Mouse (Mus musculus) CD8-positive naive resting alpha-beta T cell, adult 2 months (primary cell): ENCODE measurements around the gene Tsks.
A peak's percentile ranks its signal among the peaks of the same experiment; 100 is the strongest.

Source experiments
- DNase-seq, 2 experiments: peaks; one replicate each; pipeline ENCODE4 v3.0.0; 2022; ENCODE audit warnings: low read depth in 2 of 2, low spot score in 2 of 2

Gene Tsks

DNA sequence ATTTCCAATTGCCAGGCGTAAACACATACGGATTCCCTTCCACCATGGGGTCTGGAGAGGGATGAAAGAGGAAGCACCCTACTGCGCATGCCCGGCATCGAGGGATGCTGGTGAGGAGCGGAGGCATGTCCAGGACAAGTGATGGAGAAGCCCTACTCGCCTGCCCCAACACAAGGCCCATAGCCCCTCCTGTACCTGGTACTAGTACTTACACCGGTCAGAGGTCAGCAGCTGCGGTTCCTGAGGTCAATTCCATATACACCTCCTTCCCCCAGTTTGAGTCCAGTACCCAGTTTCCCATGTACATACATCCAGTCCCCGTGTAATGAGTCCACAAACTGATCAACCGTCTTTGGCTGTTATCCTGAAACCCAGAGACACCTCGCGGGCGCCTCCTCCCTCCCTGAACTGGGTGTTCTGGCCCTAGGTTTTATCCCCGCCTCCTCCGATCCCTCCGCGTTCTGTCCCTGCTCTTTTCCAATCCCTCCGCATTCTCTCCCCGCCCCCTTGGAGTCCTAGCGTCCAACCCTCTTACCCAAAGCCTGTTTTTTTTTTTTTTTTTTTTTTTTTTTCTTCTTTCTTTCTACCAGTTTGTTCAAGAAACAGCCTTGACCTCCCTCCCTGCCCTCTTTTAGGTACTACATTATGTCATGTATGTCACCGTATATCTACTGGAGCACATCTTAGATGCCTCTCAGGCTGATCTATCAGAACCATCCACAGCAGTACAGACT is 31.5 kb downstream of the Tsks start, which contains the start of gene Cpt1c:
TSS of gene Cpt1c (minus strand) at position 469 of the 734 bp plus-strand sequence.
- no peak for DNase-seq

DNA sequence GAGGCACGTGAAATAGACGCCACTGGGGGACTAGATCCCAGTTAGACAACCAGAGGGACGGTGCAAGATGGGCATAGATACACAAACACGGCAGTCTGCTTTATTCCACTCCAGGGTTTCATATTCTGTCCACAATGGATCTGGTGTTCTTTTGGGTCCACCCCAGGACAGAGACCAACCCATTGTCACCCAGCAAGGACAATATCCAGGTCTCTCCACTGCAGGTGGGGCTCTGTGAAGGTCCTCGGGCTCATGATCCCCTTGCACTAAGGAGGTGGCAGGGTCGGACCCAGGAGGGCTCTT is 32.1 kb downstream of the Tsks start:
- no peak for DNase-seq

DNA sequence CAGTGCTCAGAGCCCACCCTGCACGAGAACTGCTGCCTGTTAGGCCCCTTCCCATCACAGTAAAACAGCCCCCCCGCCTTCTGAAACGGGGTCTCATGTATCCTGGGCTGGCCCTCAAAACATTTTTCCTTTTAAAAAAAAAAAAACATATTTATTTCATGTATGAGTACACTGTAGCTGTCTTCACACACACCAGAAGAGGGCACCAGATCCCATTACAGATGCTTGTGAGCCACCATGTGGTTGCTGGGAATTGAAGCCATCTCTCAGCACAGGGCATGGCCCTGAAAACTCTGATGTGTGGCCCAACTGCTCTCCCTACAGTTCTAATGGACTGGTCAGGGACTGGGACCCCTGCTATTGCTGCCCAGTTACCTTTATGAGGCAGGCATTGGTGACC is 35.3 kb downstream of the Tsks start:
- DNase-seq = no peak

DNA sequence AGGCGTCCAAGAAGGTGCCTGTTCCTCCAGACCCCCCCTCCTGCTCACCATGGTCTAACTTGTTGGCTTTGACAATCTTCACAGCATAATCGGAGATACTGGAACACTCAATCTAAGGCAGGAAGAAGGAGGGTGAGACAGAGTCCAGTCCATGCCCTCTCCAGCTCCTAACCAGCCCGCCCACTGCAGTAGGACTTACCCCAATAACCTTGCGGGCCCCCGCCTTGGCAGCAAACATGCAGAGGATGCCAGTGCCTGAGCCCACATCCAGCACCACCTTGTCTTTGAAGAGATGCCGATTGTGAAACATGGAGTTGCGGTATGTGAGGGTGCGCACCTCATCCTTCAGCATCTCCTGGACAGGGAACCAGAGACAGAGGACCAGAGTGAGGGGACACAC is 38.5 kb downstream of the Tsks start:
- DNase-seq = no peak

DNA sequence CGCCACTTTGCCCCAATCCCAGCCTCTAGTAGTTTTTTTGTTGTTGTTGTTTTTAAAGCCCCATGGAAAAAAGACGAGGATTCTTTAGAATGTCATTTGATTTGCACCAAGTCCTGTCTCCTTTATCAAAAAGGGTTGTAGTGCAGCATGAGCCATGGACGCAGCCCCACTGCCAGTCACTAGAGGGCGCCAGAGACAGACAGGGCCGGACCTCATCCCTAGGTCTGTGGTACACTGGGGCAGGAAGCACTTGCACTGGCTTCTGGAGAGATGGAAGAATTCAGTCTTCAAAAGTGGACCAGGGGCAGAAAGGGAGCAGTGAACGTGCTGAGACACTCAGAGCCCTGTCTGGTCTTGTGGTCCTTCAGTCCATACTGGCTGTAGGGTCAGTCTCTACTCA is 40.1 kb downstream of the Tsks start:
- peak; percentile 85 to 89 for DNase-seq

DNA sequence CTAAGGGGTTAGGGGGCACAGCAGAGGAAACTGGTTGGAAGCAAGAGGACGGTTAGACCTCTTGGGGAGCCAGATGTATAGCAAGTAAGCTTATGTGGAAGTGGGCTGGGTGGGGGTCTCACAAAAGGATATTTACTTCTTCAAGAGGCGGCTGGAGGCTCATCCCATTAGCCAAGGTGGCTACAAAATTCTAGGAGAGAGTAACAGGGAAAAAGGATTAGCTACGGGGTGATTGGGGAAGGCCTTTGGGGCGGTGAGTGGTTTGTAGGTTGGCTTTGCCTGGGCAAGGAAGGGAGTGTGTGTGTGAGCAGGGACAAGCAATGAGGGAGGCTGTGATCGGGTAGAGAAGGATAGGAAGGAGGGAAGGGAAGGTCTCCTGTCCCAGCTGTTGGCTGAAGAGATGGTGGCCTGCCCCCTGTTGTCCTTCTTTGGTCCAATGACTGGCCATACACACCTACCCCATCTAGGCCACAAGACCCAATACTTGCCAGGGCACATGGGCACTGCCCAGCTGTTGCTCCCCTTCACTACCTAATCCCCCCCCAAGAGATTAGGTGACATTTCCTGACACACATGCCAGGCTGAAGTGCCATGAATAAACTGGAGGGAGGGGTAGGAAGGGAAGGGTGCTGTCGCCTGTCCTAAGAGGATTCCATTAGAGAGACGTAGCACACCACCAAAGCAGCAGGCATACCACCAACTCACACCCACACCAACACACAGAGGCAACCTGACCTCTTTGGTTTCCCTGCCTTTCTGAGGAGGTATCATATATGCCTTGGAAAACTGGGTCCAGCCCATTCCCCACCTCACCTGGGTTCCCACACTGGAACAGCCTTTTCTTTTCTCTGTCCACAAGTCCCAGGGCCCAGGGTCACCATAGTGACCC is 41.2 kb downstream of the Tsks start:
- DNase-seq = no peak

DNA sequence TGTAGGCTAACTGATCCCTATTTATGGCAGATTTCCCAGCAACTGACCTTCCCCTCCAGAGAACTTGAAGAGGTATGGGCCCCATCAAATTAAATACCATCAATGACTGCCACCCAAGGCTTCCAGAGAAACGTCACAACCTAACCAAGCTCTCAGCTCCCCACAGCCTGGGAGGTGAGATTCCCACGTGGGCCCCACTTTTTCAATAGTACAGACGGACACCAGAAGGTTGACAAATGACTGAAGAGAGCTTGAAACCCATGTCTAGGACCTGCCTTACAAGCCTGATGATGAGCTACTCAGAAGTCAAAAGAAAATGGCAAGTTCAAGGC is 41.8 kb downstream of the Tsks start:
- no peak for DNase-seq

DNA sequence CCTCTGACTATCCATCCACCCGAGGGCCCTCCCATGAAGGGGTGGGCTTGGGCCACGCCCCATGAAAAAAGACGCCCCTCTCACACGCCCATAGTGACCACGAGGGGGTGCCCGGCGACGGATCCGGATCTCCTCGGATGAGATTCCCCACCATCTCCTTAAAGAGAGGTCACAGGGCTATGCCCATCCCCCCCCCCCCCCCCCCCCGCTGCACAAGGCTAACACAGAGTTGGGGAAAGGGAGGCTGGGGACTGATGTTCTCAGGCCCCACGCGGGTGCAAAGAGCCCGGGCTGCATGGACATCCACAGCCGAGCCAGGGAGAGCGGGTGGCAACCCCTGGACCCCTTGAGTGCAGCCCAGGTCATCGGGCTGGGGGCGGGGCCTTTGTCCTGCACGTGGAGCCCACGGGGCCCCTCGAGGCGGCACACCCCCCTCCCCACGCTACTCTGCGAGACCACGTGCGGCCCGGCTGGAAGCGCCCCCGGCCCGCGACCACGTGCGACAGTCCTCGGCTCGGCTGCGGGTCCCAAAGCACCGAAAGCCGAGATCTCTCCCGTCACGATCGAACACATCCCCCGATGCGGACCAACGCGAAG is 42.7 kb downstream of the Tsks start:
- peak; percentile 45 to 48 for DNase-seq

DNA sequence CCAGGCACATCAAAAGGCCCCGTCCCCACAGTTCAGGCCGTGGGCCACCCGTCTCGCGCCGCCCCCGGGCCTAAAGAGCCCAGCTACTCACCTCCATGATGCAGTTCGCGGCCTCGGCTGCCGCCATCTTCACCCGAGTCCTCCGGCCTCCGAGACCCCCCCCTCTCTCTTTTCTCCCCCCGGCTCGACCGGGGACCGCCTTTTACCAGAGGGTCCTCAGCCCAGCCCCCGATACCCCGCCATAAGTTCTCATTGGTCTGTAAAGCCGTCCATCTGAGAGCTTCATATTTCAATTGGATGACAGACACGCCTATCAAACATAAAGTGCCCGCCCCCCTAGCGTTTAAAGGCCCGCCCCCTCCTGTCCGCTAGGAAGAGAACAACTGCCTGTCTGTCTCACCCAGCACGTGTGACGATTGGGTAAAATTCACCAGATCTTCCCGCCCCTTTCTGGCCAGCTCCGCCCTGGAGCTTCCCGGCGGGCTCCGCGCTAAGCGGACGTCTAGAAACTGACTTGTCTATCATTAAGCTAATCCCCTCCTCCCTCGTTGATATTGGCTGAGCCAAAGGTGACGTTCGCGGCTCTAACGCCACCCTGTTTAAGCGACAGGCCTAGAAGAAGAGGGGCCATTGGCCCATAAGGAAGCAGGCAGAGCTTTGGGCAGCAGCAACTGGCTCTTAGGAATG is 43.3 kb downstream of the Tsks start, which contains the start of gene Prmt1:
TSS of gene Prmt1 (minus strand) at position 377 of the 687 bp plus-strand sequence.
- peak; percentile 98 for DNase-seq

DNA sequence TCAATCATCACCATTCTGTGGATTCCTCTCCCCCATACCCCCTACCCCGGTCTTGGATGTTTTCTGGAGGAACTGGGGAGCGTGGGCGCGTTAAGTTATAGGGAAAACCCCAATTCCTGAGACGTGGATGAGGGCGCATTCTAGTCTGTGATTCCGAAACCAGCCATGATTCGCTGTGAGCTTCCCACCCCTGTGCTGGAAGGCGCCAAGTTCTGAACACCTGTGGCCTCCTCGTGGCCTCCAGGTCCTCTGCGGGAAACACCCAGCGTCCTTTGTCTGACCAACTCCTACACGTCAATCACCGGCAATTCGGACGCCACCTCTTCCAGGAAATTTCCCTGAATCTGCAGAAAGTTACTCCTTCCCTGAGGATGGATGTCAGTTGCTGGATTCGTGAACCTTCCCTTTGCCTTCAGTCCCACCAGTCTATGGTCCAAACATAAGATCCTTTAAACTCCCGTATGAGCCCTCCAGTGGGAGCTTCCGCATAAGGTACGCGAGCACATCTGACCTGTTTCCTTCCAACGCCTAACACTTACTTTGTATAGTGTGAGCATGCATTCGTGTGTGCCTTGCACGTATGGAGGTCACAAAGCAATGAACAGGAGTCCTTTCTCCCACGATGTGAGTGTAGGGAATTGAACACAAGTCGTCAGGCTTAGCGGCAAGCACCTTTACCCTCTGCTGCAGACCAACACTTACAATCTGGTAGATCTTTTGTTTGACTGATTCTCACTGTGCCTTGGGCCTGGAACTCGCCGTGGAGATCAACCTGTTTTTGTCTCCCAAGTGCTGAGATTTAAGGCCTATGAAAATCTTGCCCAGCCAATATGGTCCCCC is 44.1 kb downstream of the Tsks start:
- DNase-seq = no peak

DNA sequence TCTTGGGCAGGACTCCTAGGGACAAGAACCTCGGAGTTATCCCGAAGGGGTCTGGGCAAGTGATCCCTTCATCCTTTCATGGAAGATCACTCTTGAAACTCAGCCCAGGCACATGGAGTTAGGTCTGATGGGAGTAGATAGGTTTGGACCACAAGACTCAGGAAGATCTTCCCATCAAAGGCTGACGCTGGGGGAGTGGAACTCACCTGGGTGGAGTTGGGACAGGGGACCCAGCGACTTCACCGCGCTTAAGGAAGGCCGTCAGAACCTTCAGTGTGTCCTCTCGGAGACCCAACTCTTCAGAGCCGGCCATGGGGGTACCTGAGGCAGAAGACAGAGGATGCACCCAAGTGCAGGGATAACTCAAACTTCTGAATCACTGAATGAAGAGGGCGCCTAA is 53.7 kb downstream of the Tsks start:
- no peak for DNase-seq

DNA sequence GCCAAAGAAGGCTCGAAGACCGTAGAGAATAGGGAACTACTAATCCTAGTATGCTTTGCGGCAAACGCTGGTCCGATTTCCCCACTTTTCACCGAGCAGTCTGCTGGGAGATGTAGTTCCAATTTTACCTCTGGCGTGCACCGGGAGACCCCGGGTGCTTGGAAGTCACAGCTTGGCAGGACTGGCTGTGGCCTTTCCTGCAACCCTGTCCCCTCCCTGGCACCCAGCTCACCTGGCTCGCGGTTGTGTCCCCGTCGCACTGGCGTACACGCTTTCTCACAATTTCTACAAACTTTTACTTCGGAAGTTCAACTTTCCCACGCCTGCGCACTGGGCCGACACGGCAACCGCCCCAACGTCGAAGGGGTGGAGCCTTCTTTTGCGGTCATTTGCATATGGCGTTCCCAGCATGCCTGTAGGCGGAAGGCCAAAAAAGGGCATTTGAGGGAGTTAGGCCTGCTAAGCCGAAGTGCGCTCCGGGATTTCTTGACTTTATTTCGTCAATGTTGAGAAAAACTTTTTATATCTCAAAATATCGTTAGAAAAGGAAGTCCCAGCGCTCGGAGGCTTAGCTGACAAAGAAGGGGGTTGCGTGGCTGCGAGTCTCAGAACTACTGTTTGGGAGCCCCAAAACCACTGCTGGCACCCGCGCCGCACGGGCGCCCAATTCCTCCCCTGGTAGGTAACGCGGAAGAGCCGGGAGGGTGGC is 54.4 kb downstream of the Tsks start, which contains the start of gene Irf3:
TSS of gene Irf3 (plus strand) at position 418 of the 709 bp plus-strand sequence.
- peak; percentile 95 to 99 for DNase-seq

DNA sequence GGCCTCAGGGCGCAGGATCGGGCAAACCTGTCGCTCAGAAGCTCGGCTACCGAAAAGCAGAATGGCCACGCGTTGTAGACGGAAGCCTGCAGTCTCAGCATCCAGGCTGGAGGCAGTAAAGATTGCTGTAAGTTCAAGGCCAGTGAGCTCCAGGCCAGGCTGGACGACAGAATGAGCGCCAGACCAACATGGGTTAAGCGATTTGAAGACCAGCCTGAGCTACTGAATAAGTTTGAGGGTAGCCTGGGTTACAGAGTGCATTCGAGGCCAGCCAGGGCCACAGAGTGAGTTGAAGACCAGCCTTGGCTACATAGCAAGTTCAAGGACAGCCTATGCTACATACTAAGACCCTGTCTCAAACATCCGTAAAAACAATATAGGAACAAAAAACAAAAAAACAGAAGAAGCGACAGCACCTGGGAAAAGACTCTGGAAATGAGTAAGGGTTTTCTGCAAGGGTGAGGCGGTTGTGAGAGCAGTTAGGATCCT is 55.0 kb downstream of the Tsks start:
- DNase-seq = no peak

DNA sequence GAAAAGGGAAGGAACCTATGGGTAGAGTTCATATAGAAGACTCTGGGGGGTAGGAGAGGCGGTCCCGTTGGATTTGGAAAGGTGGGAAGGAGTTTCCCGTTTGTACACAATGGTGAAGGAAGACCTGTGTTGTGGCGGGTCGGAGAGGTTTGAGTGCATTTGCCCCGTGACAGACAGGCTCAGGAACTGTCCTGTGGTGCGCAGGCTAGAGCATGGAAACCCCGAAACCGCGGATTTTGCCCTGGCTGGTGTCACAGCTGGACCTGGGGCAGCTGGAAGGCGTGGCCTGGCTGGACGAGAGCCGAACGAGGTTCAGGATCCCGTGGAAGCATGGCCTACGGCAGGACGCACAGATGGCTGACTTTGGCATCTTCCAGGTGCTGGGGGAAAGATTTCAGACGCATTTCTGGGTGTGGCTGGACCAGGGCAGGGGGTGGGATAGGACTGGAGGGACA is 55.5 kb downstream of the Tsks start, which contains the start of gene Bcl2l12:
TSS of gene Bcl2l12 (minus strand) at position 212 of the 455 bp plus-strand sequence.
- DNase-seq = no peak

DNA sequence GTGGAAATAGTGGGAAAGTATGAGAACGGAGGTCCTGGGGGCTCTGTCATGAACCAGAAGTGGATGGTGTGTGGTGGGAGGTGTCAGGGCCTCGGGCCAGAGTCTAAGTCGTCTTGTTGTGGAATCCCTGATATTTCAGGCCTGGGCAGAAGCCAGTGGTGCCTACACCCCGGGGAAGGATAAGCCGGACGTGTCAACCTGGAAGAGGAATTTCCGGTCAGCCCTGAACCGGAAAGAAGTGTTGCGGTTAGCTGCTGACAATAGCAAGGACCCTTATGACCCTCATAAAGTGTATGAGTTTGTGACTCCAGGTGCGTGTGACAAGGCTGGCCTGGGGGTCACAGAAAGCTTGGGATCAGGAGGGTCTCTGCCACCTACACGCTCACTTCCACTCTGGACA is 56.7 kb downstream of the Tsks start:
- no peak for DNase-seq

DNA sequence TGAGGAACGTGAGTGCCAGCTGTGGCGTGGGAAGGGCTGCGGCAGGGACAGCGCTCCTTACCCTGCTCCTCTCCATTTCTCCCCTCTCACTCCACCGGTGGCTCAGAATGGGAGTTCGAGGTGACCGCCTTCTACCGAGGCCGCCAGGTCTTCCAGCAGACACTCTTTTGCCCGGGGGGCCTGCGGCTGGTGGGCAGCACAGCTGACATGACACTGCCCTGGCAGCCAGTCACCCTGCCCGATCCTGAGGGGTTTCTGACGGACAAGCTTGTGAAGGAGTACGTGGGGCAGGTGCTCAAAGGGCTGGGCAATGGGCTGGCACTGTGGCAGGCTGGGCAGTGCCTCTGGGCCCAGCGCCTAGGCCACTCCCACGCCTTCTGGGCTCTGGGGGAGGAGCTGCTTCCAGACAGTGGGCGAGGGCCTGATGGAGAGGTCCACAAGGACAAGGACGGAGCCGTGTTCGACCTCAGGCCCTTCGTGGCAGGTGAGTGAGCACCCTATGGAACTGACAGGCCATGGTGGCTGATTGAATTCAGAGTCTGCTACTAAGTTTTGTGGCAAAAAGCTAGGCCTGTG is 57.6 kb downstream of the Tsks start:
- no peak for DNase-seq

DNA sequence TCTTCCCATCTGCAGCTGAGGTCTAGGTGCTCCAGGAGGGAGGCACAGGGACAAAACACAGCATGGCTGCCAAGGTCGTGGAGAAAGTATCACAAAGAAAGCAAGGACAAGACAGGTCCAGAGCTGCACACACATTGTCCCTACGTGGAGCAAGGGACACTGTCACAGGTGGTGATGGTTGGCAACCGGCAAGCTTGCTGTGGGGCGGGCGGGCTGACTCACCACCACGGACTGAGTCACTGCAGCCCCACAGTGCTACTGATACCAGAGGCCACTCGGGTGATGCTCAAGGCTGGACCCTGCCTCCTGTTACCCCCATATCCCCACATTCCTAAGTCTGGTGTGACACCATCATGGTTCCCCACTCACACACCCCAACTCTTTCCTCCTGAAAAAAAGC is 59.4 kb downstream of the Tsks start:
- no peak for DNase-seq

DNA sequence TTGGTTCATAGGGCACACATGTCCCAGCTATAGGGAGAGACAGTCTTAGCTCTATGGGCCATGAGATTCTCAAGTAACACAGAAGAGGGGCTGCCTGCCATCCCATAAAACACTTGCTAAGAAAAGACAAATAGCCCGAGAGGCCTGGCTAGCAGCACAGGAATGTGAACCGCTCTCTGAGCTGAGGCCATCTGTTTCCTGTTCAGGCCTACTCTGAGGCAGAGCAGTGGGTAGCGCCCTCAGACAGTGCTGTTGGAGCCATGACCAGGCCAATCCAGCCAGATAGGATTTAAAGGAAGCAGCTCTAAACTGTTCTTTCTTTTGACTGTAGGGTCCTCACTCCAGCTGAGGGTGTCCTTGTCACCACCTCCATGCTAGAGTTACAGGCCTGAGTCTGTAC is 61.5 kb downstream of the Tsks start:
- no peak for DNase-seq

DNA sequence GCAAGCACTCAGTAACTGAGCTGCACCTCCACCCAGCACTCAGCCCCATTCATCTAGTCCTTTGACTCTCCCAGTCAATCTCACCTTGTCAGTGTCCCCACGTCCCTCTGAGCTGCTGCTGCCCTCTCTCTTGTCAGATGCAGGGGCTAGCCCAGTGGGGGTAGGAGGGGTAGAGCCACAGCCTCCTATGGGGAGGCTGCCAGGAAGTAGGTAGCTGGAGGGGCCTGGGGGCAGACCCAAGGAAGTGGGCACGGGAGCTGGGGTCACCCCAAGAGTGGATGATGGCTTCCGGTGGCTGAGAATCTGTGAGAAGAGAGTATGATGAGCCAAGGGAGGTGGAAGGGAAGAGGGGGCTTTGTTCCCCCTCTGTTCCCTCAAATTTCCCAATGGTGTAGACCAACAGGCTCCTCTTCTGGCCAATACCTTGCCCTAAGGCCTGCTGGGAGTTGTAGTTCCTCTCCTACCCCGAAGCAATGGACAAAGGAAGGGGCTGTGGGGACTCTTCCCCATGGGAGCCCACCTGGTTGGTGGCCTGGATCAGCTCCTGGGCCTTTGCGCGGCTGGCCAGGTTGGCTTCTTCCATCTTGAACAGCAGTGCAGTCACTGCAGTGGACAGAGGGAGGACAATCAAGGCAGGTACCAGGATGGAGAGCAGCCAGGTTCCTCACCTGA is 62.5 kb downstream of the Tsks start:
- no peak for DNase-seq
